Mouse (Mus musculus) heart, embryonic 11.5 days (tissue): Measurements from ENCODE around the gene Gm42421. TPM values are rescaled to one million over a fixed set of nuclear protein-coding genes. Genes with fewer than 3 reads are reported as not detected.

Experiments used
- polyA plus RNA-seq: library from polyadenylated mRNA; unstranded; fragments of >200 nt; fragmentation: Nextera tagmentation; extraction: Ambion mirVana; gene quantifications from 2 replicates; pipeline ENCODE4 v1.2.1, GENCODE M21; 2014

The Gm42421 gene
- polyA plus RNA-seq, 1 experiment from 2014 or later = 0.62 TPM

Other genes with a start within 250 kb of the Gm42421 start
- gene Usp42, start 195.9 kb upstream of the Gm42421 start, polyA plus RNA-seq = 14.3 and 16.2 TPM in 2 replicates
- gene Eif2ak1, start 110.4 kb upstream of the Gm42421 start, polyA plus RNA-seq = 40.9 and 41.6 TPM in 2 replicates
- 0.21 and 0.47 TPM in 2 replicates for gene Ankrd61, start 30.5 kb upstream of the Gm42421 start, polyA plus RNA-seq
- gene Aimp2, start 18.3 kb upstream of the Gm42421 start, polyA plus RNA-seq = 89.5 and 95.5 TPM in 2 replicates
- 27.4 and 27.8 TPM in 2 replicates for gene Pms2, start 18.2 kb upstream of the Gm42421 start, polyA plus RNA-seq
- gene Rsph10b, start 4.9 kb downstream of the Gm42421 start, polyA plus RNA-seq = 0.43 and 1.5 TPM in 2 replicates
- 67.2 and 72.1 TPM in 2 replicates for gene Ccz1, start 86.7 kb downstream of the Gm42421 start, polyA plus RNA-seq
- gene Ocm, start 98.5 kb downstream of the Gm42421 start, polyA plus RNA-seq = not detected in 2 replicates
- 5.1 and 5.2 TPM in 2 replicates for gene Lmtk2, start 172.3 kb downstream of the Gm42421 start, polyA plus RNA-seq